Mouse (Mus musculus): ENCODE results near the gene Gatd1. TPM values are rescaled to one million over a fixed set of nuclear protein-coding genes. Genes with fewer than 3 reads are reported as not detected.

Gatd1 gene
- total RNA-seq, 2 experiments from 2014 or later, result 6.2 to 9.6 TPM

- intact Hi-C loops (cut with DNase I; ENCODE audit: low total_unique reads), result loop anchor here (5.0 kb wide), 1 partner anchor 37 kb away; no protein-coding TSS in a partner anchor
- peak; percentile 65 for DNase-seq
These were observed 29.9 kb upstream of the Gatd1 start, which contains the start of gene Pidd1 for GRCm38 (mm10) chr7:141443828-141444237. Gene Pidd1, minus strand, starts transcription at chr7:141444025.

DNA sequence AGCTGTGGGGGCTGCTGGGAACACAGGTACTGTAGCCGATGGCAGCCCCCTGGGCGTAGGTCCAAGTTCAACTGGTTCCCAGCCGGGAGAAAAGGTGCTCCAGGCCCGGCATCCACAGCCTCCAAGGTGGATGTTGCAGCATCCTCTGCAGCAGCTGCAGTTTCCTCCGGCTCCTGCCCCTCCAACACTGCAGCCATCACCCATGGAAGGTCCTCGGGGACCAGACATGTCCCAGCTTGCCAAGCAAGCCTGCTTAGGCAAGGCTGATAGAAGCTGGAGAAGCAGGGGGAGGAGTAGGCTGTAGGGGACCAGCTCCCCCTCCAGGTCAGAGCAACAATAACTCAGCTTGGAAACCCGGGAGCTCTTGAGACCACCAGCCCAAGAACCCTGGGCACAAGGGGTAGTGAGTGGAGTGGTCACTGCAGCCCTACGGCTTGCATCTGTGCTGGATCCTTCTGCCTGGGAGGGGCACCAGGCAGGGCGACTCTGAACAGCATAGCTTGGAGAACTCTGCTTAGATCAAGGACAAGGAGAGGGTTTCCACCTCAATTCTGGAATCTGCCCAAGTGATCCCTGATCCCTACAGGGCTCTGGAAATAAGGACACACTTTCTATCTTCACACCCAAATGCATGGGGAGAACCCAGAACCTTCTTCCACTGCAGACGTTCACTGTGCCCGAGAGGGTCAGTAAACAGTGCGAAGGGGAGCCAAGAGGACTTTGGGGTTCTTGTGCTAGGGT lies 29.3 kb upstream of the Gatd1 start:
- intact Hi-C loops (cut with DNase I; ENCODE audit: low total_unique reads), result loop anchor here (5.0 kb wide), 1 partner anchor 36 kb away; no protein-coding TSS in a partner anchor
- DNase-seq, result peak; percentile 30

- intact Hi-C loops (cut with DNase I; ENCODE audit: low total_unique reads), result loop anchor here (5.0 kb wide), 1 partner anchor 35 kb away; no protein-coding TSS in a partner anchor
- DNase-seq, result peak; percentile 4
These were observed 28.3 kb upstream of the Gatd1 start for GRCm38 (mm10) chr7:141442199-141442598.

GRCm38 (mm10) chr7:141441460-141441859 lies 27.5 kb upstream of the Gatd1 start:
- intact Hi-C loops (cut with DNase I; ENCODE audit: low total_unique reads), result loop anchor here (5.0 kb wide), 1 partner anchor 34 kb away; no protein-coding TSS in a partner anchor
- peak; percentile 5 for DNase-seq

- intact Hi-C loops (cut with DNase I; ENCODE audit: low total_unique reads), result loop anchor here (5.0 kb wide), 1 partner anchor 33 kb away; no protein-coding TSS in a partner anchor
These were observed 26.7 kb upstream of the Gatd1 start for GRCm38 (mm10) chr7:141440613-141441012.

GRCm38 (mm10) chr7:141439811-141440210 lies 25.9 kb upstream of the Gatd1 start:
- intact Hi-C loops (cut with DNase I; ENCODE audit: low total_unique reads), result loop anchor here (5.0 kb wide), 1 partner anchor 33 kb away; no protein-coding TSS in a partner anchor
- DNase-seq, result peak; percentile 3

More at GRCm38 (mm10) chr7:141440613-141441012, 26.7 kb upstream of the Gatd1 start:
- DNase-seq, result peak; percentile 67

DNA sequence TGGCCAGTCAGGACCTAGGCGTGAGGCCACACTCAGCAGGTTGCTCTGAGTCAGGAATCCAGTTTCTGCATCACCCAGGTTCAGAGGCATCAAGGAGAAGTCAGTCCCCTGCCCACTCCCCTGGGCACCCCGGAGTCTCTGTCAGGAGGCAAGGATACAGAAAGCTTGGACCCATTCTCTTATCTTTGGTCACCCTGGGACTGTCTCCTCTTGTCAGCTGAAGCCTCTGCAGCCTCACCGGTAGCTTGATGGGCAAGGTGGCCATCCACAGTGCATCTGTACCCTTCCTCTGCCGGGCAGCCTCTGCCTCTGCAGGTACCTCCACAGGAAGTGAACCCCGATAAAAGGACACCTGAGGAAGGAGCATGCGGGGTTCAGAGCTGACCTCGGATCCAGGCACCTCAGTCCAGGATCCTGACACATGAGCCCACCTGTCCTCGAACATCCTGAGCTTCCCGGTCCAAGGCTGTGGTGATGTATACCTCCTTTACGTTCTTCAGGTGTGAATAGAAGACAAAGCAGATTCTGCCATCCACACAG lies 25.3 kb upstream of the Gatd1 start:
- DNase-seq, result peak; percentile 4
- intact Hi-C loops (cut with DNase I; ENCODE audit: low total_unique reads), result no loop called here

DNA sequence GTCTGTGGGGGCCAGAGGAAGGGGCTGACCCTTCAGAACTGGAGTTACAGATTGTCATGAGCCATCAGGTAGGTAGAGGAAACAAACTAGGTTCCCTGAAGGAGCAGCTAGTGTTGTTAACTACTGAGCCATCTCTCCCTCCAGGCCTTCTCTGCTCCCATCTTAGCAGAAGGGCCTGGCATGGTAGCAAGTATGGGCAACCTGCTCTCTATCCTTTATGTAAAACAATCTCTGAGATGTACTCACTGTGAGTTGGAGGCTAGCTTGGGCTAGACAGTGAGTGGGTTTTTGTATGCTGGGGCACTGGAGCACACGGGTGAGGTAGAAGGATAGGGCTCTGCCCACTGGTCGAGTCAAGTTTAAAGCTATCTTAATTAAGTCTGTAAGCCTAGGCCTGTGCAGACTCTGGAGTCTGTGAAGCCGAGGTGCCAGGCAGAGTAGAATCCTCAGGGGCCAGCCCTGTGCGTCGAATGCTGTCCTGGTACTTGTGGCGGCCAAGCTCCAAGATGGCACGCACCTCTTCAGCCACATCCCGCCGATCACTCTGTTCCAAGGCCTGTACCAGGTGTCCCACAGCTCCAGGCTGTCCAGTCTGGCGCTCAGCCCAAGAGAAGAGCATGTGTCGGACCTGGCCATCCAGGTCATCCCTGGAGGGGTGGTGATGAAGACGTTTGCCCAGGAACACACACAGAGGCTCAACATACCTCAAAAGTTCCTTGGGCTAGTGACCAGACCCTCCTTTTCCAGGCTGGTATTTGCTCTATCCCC lies 24.4 kb upstream of the Gatd1 start:
- peak; percentile 9 for DNase-seq
- intact Hi-C loops (cut with DNase I; ENCODE audit: low total_unique reads), result no loop called here

GRCm38 (mm10) chr7:141437178-141438120 lies 23.5 kb upstream of the Gatd1 start, which contains the start of gene Slc25a22:
Gene Slc25a22, minus strand, starts transcription at chr7:141437892.
- peak; percentile 86 for DNase-seq
- intact Hi-C loops (cut with DNase I; ENCODE audit: low total_unique reads), result no loop called here

DNA sequence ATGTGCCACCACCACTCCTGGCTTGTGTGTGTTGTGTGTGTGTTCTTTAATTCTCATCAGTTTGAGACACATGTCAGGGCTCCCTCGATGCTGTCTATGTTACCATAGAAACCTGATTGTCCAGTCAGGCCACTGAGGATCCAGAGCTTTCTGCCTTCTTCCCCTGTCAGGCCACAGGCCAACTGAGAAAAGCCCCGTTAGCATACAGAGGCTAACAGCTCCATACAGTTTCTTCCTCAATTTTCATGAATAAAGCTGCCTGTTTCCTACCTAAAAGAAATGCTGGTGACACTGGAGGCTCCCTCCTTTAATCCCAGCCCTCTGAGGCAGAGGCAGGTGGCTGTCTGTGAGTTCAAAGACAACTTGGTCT lies 22.6 kb upstream of the Gatd1 start:
- DNase-seq, result no peak
- intact Hi-C loops (cut with DNase I; ENCODE audit: low total_unique reads), result no loop called here

GRCm38 (mm10) chr7:141435856-141436522 lies 22.1 kb upstream of the Gatd1 start:
- DNase-seq, result no peak
- intact Hi-C loops (cut with DNase I; ENCODE audit: low total_unique reads), result no loop called here

- intact Hi-C loops (cut with DNase I; ENCODE audit: low total_unique reads), result no loop called here
- peak; percentile 57 for DNase-seq
These were observed 21.4 kb upstream of the Gatd1 start for GRCm38 (mm10) chr7:141435129-141435855.

DNA sequence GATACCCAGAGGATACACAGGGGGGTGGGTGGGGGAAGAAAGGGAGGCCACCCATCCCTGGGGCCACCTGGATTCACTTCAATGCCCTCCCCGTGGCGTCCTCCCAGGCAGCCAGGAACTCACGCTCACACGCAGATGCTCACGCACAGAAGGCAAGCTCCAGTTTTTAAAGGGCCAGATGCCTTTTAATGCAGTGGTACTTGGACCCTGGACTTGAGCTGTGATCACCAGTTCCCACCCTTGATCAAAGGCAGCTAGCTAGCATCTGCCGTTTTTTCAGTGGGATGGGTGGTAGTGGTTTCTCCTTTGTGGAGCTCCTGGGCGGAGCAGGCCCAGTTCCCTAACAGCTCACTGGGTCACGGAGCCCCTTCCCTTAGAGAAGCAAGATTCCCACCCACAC lies 20.5 kb upstream of the Gatd1 start:
- DNase-seq, result peak; percentile 23
- intact Hi-C loops (cut with DNase I; ENCODE audit: low total_unique reads), result no loop called here

- DNase-seq, result peak; percentile 7
- intact Hi-C loops (cut with DNase I; ENCODE audit: low total_unique reads), result no loop called here
These were observed 19.8 kb upstream of the Gatd1 start for GRCm38 (mm10) chr7:141433517-141434400.

DNA sequence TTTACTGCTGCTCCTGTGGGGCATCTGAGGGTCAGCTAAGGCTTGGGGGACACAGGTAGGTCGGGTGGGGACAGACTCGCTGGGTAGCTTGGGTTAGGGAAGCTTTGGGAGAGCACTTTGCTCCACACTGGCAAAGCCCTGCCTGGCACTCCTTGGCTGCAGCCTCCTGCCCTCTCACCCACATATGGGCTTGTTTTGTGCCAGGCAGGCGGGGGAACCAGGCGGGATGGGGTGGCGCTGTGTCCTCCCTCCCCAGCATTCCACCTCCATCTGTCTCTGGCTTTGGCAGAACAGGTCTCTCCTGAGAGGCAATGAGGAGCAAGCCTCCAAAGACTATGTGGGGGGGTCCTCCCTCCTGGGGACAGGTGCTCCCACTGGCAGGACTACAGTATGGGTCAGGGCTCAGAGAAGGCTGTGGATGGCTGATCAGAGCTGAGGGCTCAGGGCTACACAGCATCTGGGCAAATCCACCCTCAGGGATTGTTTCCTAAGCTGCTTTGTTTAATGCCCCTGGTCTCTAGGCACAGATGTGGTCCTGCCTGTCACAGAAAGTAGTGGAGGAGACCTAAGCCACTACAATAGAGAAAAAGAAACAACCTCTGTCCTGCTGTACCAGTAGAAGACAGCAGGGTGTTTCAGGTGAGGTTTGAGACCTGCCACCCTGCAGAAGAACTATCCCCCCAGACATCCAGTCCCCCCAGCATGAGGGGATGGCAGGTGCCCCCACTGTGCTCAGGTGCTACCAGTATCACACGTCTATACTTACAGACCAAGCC lies 19.0 kb upstream of the Gatd1 start:
- intact Hi-C loops (cut with DNase I; ENCODE audit: low total_unique reads), result no loop called here
- DNase-seq, result peak; percentile 63

DNA sequence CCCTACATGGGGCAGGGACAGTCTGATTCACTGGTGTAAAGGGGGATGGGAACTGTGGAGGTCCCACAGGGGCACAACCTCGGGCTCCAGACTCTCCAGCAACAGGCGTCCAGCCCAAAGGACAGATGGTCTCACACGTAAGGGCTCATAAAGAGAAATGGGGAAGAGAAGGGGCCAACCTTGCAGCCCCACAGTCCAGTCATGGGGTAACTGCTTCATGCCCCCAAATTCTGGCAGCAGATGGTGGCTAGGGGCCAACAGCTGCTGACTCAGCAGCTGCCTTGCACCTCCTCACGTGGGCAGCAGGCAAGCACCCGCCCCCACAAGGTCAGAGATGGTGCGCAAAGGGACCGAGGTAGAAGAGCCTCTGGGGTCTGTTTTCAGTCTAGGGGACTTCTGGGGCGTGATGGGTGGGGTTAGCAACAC lies 18.3 kb upstream of the Gatd1 start:
- DNase-seq, result peak; percentile 28
- intact Hi-C loops (cut with DNase I; ENCODE audit: low total_unique reads), result no loop called here
